Mouse (Mus musculus) kidney, postnatal 0 days (tissue): ENCODE results near the gene Ust. TPM values are rescaled to one million over a fixed set of nuclear protein-coding genes. Genes with fewer than 3 reads are reported as not detected.

Experiments
- ATAC-seq: fragments of 200-750 bp; cut with Nextera tagmentation; replicated peaks from 2 replicates; pipeline ENCODE4 v1.8.0; 2017; ENCODE audit warnings: low read depth, moderate number of reproducible peaks, moderate TSS enrichment, moderate library complexity; ENCODE audit not compliant: low FRiP score
- DNase-seq: peaks from one replicate; pipeline ENCODE4 v3.0.0-alpha.2; 2016; ENCODE audit warnings: low spot score
- H3K27ac ChIP-seq: fragments of 300-500 bp; sonication (generic); 2 replicates; pipeline ENCODE4 v1.5.1; 2014; ENCODE audit warnings: mild to moderate bottlenecking
- H3K27me3 ChIP-seq: fragments of 300-500 bp; sonication (generic); 2 replicates; pipeline ENCODE4 v1.6.1; 2014; ENCODE audit warnings: low read length, mixed read lengths; ENCODE audit not compliant: insufficient read depth
- H3K36me3 ChIP-seq: fragments of 300-500 bp; sonication (generic); 2 replicates; pipeline ENCODE4 v1.6.1; 2014; ENCODE audit warnings: low read length, mixed read lengths; ENCODE audit not compliant: insufficient read depth
- H3K4me1 ChIP-seq: fragments of 300-500 bp; sonication (generic); replicated peaks from 2 replicates; pipeline ENCODE4 v1.6.1; 2014; ENCODE audit warnings: antibody characterized with exemption, low read length, mixed read lengths; ENCODE audit not compliant: insufficient read depth
- H3K4me2 ChIP-seq: fragments of 300-500 bp; sonication (generic); 2 replicates; pipeline ENCODE4 v1.6.1; 2014; ENCODE audit warnings: mild to moderate bottlenecking, low read length, moderate library complexity, mixed read lengths
- H3K4me3 ChIP-seq: fragments of 300-500 bp; sonication (generic); replicated peaks from 2 replicates; pipeline ENCODE4 v1.5.1; 2014; ENCODE audit warnings: low read depth, low read length
- H3K9ac ChIP-seq: fragments of 300-500 bp; sonication (generic); 2 replicates; pipeline ENCODE4 v1.6.1; 2014; ENCODE audit warnings: low read depth, low read length
- H3K9me3 ChIP-seq: fragments of 300-500 bp; sonication (generic); replicated peaks from 2 replicates; pipeline ENCODE4 v1.6.1; 2016; ENCODE audit warnings: low read length, inconsistent platforms, mixed read lengths
- CTCF ChIP-seq: IDR thresholded peaks from 2 replicates; pipeline ENCODE4 v1.5.1; 2016; ENCODE audit warnings: antibody characterized with exemption, low read depth, mild to moderate bottlenecking, moderate library complexity
- WGBS: fragments of 180-500 bp; shearing (Covaris S2); extraction: QIAGEN DNeasy Blood & Tissue Kit; methylation state at CpG from one replicate; pipeline ENCODE4 v1.1.7; 2014; 5-methylcytosine and 5-hydroxymethylcytosine counted together
- polyA plus RNA-seq: library from polyadenylated mRNA; unstranded; fragments of >200 nt; fragmentation: Nextera tagmentation; extraction: Ambion mirVana; gene quantifications from 2 replicates; pipeline ENCODE4 v1.2.1, GENCODE M21; 2015

Gene Ust
- polyA plus RNA-seq, 1 experiment from 2014 or later, result 4.5 TPM

DNA sequence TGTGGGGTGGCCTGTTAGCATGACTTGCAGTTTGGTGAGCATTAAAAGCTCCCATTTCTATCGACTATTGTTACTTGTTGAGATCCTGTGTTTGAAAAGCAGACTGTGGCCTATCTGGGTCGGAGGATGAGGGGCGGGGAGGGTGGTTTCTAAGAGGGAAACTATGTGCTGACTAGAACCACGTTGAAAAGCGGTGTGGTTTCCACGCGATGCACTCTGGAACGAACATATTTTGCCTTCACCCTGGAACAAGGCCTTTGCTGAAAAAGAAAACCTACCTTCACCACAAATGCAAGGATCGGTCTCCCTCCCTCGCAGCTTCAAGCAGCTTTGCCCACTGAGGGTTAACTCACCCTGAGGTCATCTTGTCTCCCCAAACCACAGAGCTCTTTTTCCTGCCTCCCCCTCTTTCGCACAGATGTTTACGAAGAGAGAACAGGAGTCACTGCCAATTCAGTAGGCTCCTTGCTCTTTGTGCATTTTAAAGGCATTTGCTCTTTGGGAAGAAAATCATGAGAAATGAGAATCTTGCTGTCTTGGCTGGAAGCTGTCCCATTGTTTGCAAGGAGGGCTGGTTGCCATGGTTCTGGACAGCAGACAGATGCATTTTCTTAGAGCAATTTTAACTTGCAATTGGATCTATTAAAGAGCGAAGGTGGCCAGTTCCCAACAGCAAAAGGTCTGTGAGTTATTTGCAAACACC, 342.1 kb downstream of the Ust start:
- H3K4me3 ChIP-seq, result no peak overlapping the region
- no peak for TF ChIP-seq CTCF
- no peaks in the 10 kb centered on the region for H3K27me3 ChIP-seq
- 54% methylated on average over 13 of the region's 13 CpGs for WGBS
- no peaks in the 10 kb centered on the region for H3K36me3 ChIP-seq
- DNase-seq (peak; percentile 36), ATAC-seq (no peak)
- H3K9ac ChIP-seq, result no peak overlapping the region
- H3K9me3 ChIP-seq, result no peaks in the 10 kb centered on the region
- H3K4me2 ChIP-seq, result no peak overlapping the region
- H3K4me1 ChIP-seq, result no peaks in the 10 kb centered on the region
- H3K27ac ChIP-seq, result no peak overlapping the region

DNA sequence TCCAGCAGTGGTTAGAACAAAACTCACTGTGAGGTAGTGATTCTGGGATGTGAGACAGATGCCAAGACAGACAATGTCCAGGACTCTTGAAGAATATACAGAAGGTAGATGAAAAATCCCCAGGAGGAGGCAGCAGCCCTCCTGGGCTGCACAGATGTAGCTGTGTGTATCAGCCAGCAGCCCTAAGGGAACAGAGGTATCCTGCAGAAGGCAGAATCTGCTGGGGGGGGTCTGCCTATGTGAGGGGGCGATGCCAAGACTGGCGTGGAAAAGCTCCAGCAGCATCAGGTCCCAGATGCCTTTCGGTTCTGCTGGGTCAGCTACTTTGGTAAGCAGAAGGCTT, 342.6 kb downstream of the Ust start:
- H3K36me3 ChIP-seq, result no peaks in the 10 kb centered on the region
- H3K9ac ChIP-seq, result no peak overlapping the region
- 75% methylated on average over 3 of the region's 3 CpGs for WGBS
- H3K9me3 ChIP-seq, result no peaks in the 10 kb centered on the region
- H3K4me1 ChIP-seq, result no peaks in the 10 kb centered on the region
- no peaks in the 10 kb centered on the region for H3K27me3 ChIP-seq
- DNase-seq (no peak), ATAC-seq (no peak)
- no peak overlapping the region for H3K27ac ChIP-seq
- TF ChIP-seq CTCF, result no peak
- no peak overlapping the region for H3K4me3 ChIP-seq
- no peak overlapping the region for H3K4me2 ChIP-seq

- no peaks in the 10 kb centered on the region for H3K9me3 ChIP-seq
- no peaks in the 10 kb centered on the region for H3K4me1 ChIP-seq
- no peak overlapping the region for H3K27ac ChIP-seq
- no peak for ATAC-seq
- H3K4me2 ChIP-seq, result no peak overlapping the region
- H3K36me3 ChIP-seq, result no peaks in the 10 kb centered on the region
- H3K9ac ChIP-seq, result no peak overlapping the region
- H3K27me3 ChIP-seq, result no peaks in the 10 kb centered on the region
- TF ChIP-seq CTCF, result no peak
- WGBS, result 73% methylated on average over 2 of the region's 2 CpGs
- no peak for DNase-seq
- no peak overlapping the region for H3K4me3 ChIP-seq
These were observed 343.9 kb downstream of the Ust start for GRCm38 (mm10) chr10:8174697-8175096.

GRCm38 (mm10) chr10:8174230-8174629, 344.4 kb downstream of the Ust start:
- Histone ChIP-seq H3K4me3 (no peak overlapping the region), H3K27ac (no peak overlapping the region), H3K4me1 (no peaks in the 10 kb centered on the region), H3K4me2 (no peak overlapping the region), H3K27me3 (no peaks in the 10 kb centered on the region), H3K36me3 (no peaks in the 10 kb centered on the region), H3K9ac (no peak overlapping the region), H3K9me3 (no peaks in the 10 kb centered on the region)
- no peak for TF ChIP-seq CTCF
- DNase-seq, result no peak
- 63% methylated on average over 7 of the region's 7 CpGs for WGBS
- no peak for ATAC-seq

- Histone ChIP-seq H3K27me3 (no peaks in the 10 kb centered on the region), H3K4me3 (no peak overlapping the region), H3K27ac (no peak overlapping the region), H3K36me3 (no peaks in the 10 kb centered on the region), H3K4me2 (no peak overlapping the region), H3K9me3 (no peaks in the 10 kb centered on the region), H3K4me1 (no peaks in the 10 kb centered on the region), H3K9ac (no peak overlapping the region)
- no peak for DNase-seq
- ATAC-seq, result no peak
- TF ChIP-seq CTCF, result no peak
- WGBS, result 65% methylated on average over 3 of the region's 3 CpGs
These were observed 345.6 kb downstream of the Ust start for GRCm38 (mm10) chr10:8173032-8173431.

GRCm38 (mm10) chr10:8171556-8171955, 347.1 kb downstream of the Ust start:
- no peak overlapping the region for H3K4me2 ChIP-seq
- no peak for TF ChIP-seq CTCF
- no peak for ATAC-seq
- no peaks in the 10 kb centered on the region for H3K27me3 ChIP-seq
- no peaks in the 10 kb centered on the region for H3K4me1 ChIP-seq
- H3K4me3 ChIP-seq, result no peak overlapping the region
- no peaks in the 10 kb centered on the region for H3K36me3 ChIP-seq
- H3K9ac ChIP-seq, result no peak overlapping the region
- H3K27ac ChIP-seq, result no peak overlapping the region
- no peaks in the 10 kb centered on the region for H3K9me3 ChIP-seq
- no peak for DNase-seq
- WGBS, result 93% methylated on average over 11 of the region's 11 CpGs
